Mouse (Mus musculus) stomach, postnatal 0 days (tissue): ENCODE results near the gene Arhgap31.

Source experiments
- CTCF ChIP-seq: IDR thresholded peaks from 2 replicates; pipeline ENCODE4 v1.5.1; 2016; ENCODE audit warnings: antibody characterized with exemption, low read depth, mild to moderate bottlenecking, moderate library complexity
- EP300 ChIP-seq: optimal IDR thresholded peaks from 2 replicates; pipeline ENCODE3; 2016; ENCODE audit warnings: antibody characterized with exemption

GRCm38 (mm10) chr16:38673511-38673910, 39.6 kb downstream of the Arhgap31 start:
- TF ChIP-seq CTCF: peak; percentile 16; the same call in 1 of the 2 replicates
- no peak for TF ChIP-seq EP300
